Mouse (Mus musculus) CD8-positive naive resting alpha-beta T cell, adult 2 months (primary cell): ENCODE data around the gene Spop.

Experiments used
- DNase-seq, 2 experiments: peaks; one replicate each; pipeline ENCODE4 v3.0.0; 2022; ENCODE audit warnings: low read depth in 2 of 2, low spot score in 2 of 2

The Spop gene

DNA sequence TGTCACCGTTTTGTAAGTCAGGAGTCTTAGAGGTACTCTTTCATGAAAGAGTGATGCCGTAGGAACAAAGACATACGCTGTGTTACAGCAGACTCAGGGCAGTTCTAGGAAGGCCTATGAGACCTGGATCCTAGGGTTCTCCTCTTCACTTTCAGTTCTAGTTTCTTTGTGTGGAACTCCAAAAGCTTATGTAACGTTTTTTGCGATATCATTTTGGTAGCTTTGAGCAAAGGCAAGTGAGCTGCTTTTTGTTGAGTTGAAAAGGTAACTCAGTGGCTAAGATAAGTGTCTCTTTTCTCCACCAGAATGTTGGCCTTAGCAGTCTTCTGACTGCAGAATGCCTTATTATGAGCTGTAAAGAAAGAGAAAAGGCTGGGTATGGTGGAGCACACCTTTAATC is 3.5 kb downstream of the Spop start:
- no peak for DNase-seq

DNA sequence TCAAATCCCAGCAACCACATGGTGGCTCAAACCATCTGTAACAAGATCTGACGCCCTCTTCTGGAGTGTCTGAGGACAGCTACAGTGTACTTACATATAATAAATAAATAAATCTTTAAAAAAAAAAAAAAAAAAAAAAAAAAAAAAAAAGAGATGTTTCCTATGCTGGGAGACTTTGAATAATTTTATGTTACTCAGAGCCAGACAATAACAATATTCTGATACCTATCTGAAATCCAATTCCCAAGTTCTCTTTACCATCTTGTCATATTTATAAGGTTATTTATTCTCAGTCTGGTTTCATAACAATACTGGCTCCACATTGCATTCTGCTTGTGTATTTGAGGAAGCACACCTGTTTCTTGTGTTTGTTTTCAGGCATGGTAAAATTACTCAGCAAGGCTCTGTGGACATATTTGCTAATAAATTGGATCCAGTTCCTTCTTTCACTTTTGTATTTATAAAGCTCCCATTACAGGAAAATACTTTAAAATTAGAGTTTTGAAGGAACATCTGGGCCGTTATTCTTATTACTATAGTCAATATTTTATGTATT is 7.1 kb downstream of the Spop start:
- no peak for DNase-seq

- no peak for DNase-seq
Observed at GRCm38 (mm10) chr11:95423505-95423904, 9.6 kb downstream of the Spop start.

DNA sequence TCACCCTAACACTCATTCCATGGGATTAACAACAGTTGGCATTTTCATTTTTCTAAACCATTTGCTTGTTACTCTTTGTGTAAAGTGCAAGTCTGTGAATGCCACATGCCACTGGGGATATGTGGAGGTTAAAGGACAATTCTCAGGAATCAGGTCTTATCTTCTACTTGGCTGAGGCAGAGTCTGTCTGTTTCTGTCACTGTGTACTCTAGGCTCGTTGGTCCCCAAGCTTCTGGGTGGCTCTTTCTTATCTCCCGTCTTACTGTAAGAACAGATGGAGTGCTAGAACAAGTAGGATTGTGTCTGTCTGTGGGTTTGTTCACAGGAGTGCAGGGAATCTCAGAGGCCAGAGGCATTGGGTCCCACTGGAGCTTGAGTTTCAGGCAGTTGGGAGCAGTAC is 17.5 kb downstream of the Spop start:
- no peak for DNase-seq

GRCm38 (mm10) chr11:95432194-95432593 is 18.3 kb downstream of the Spop start:
- DNase-seq, result peak in 1 of 2 experiments; percentile 43

- DNase-seq, result no peak
Observed at GRCm38 (mm10) chr11:95445371-95445770, 31.5 kb downstream of the Spop start.

- DNase-seq, result no peak
Observed at GRCm38 (mm10) chr11:95446580-95447305, 32.9 kb downstream of the Spop start.

- no peak for DNase-seq
Observed at GRCm38 (mm10) chr11:95448346-95448745, 34.5 kb downstream of the Spop start.

- no peak for DNase-seq
Observed at GRCm38 (mm10) chr11:95455331-95455730, 41.5 kb downstream of the Spop start.

DNA sequence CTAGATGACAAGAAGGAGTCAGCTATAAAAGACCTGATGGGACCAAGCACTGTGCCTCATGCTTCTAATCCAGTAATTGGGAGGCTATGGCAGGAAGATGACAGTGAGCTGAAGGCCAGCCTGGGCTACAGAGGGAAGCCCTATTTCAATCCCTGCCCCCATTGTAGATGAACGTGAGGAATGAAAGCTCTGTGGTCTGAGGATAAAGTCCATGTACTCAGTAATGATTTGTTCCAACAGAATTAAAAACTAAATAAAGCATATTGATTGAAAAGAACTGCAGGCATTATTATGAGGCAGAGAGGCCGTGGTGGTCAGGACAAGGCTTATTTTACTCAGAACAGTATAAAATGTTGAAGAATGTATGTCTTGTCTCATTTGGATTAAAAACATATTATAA is 47.0 kb downstream of the Spop start:
- no peak for DNase-seq

DNA sequence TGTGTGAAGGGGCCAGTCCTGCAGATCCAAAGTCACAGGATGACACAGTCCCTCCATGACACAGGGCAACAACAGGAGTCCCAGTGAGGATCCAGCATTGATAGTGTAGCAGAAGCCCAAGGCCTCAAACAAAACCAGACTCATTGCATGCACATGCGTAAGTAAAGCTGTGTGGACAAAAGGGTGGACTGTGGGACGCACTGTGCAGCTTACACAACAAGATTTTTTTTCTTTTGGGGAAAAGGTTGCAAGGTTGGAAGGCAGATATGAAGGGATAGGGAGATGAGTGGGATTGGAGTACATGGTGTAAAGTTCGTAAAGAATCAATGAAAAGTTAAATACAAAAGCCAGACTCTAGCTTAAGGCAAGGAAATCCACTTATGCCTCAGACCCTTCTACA is 48.3 kb downstream of the Spop start:
- DNase-seq, result no peak

DNA sequence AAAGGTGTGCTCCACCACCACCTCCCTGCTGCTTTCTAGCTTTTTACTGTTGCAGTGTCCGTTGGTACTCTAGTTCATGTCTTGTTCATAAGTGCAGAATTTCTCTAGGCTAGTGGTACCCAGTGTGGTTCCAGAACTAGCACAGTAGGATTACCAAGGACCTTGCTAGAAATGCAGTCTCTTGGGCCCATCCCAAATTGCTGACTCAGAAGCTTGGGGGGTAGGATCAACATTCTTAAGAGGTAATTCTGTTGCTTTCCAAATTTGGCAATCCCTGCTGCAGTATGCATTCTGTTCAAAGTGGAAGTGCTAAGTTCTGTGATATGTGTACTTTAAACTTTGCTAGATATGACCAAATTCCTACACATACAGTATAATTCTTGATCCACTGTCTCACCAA is 53.9 kb downstream of the Spop start:
- DNase-seq, result no peak

DNA sequence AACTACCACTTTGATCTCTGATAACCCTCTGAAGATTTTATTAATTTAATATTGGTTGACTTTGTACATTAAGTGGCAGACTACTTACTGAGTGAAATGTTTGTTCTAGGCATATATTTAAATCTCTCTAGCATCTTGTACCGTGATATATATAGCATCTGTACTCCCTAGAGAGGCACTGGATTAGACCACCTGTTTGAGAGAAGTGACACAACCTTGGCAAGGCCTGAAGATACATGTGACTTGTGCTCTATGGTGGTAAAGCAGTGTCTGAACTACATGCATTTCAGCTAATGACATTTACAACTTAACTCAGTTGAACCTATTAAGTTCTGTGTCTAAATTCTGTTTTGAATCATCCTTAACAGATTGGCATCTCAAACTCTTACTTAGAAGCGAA is 59.1 kb downstream of the Spop start:
- no peak for DNase-seq

- DNase-seq, result no peak
Observed at GRCm38 (mm10) chr11:95473456-95473855, 59.6 kb downstream of the Spop start.

GRCm38 (mm10) chr11:95476323-95476722 is 62.4 kb downstream of the Spop start:
- no peak for DNase-seq

DNA sequence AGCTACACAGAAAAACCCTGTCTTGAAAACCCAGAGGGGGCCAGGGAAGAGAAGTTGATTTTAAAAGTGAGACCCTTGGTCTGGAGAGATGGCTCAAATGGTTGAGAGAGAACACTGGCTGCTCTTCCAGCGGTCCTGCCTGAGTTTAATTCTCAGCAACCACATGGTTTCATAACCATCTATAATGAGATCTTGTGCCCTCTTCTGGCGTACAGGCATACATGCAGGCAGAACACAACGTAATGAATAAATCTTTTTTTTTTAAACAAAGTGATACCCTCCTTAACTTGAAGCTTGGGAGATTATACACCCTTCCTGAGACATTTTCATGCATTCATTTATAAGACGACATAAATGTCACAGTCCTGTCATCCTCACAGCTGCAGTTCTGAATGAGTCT is 65.6 kb downstream of the Spop start:
- no peak for DNase-seq

DNA sequence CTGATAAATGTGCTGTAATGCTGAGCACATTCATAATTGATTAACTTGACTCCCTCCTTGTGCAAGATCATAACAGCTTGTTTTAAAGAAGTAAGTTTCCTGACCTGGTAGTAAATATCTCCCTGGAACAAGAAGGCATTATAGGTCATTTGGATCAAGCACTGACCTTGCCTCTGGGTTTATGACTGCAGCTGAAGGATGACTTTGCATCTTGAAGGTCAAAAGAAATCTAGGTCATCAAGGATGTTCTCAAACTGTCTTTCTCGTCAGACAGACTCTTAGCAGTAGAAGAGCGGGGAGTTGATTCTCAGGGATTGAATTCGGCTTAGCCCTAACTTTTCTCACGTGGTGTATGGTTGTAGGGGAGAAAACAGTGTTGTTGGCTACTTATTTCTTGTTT is 66.8 kb downstream of the Spop start:
- DNase-seq, result no peak

- no peak for DNase-seq
Observed at GRCm38 (mm10) chr11:95485634-95486033, 71.8 kb downstream of the Spop start.

DNA sequence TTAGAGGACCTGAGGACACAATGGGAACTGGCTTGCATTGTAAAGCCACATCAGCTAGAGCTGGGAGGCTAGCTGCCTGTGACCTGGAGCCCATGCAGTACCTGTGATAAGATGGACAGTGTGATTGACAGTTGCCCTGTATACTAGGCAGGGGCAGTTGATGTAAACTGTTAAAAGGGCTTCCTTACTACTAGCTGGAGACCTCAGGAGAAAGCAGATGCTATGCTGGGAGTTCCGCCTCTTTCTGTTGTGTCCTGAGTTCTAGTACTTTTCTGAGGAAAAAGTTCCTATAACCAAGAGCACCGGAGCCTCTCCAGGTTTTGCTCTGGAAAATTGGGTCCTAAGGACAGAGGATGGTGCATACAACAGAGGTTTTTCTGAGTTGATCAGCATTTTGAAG is 73.4 kb downstream of the Spop start:
- no peak for DNase-seq

- DNase-seq, result no peak
Observed at GRCm38 (mm10) chr11:95490104-95490503, 76.2 kb downstream of the Spop start.

GRCm38 (mm10) chr11:95492256-95492655 is 78.4 kb downstream of the Spop start:
- DNase-seq, result no peak

DNA sequence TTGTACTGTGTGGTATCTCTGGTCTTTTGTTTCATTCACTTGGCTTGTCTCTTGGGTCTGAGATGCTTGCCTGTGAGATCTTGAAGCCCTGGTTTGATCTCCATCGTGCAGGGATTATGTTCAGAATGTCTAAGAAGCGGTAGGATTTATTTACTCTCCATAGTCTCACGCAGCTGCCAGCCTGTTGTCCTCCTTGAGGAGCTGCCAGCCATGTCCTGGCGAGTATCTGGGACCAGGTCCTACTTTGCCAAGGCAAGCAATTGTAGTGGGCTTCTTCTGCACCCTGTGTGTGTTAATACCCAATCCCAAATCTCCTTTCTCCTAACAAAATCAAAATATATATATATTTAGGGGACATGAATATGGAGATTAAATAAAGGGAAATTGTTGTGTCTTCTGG is 79.1 kb downstream of the Spop start:
- no peak for DNase-seq

- no peak for DNase-seq
Observed at GRCm38 (mm10) chr11:95493950-95494349, 80.1 kb downstream of the Spop start.
